In the genomic region with DNA sequence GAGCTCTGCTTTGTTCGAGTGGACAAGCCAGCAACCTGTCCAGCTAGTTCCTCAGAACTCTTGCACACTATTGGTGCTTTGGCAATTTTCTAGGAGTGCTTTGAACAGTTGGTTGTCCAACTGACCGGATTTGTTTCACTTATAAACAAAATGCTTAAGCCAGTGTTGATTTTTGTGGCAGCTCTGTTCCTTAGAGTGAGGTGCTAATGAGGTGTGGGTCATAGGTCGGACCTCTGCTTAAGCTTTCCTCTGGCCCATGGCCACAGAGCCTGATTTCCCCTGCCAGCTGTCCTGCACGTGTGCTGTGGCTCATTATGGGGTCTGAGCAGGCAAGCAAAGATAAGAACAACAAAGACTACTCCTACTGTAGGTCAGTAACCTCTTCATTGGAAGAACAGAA, we compare ENCODE assay signal across 13 mouse cellular contexts.
DNase-seq lines count a peak whose midpoint lies in the region; ATAC-seq and TF ChIP-seq lines count a peak whose summit lies in the region.
"Had no signal": no experiment of that assay in that cellular context is flagged by ENCODE, and none has a peak within 500 bp of the region (broad histone marks: within the 10 kb centered on the region; RNA-seq: fewer than 3 reads in every experiment).

No protein-coding gene starts in this region.

- DNase-seq in hindbrain, postnatal 0 days (ENCODE audit: low spot score), result peak; percentile 40
- no peak for DNase-seq in hindbrain, embryonic 14.5 days (ENCODE audit: low spot score)
- DNase-seq in brain, embryonic 14.5 days (ENCODE audit: low read depth), result peak; percentile 69
- DNase-seq in embryo, embryonic 11 days, result peak; percentile 50
- DNase-seq in ovary, postnatal 14 days (ENCODE audit: low spot score), result no peak
- DNase-seq in cerebellum, postnatal 36 days, result no peak
- no peak for DNase-seq in gastrocnemius, adult 18-20 months (ENCODE audit: low spot score)
- DNase-seq: adrenal gland, adult 2 months; liver, postnatal 0 days; spleen, adult 18-20 months; thymus, adult 18-20 months had no signal

- no peak for TF ChIP-seq POLR2A in brain, embryonic 14.5 days (IDR thresholded peaks at IDR 0.05; ENCODE audit: borderline replicate concordance, extremely low read depth, insufficient read depth, insufficient read length, poor library complexity, severe bottlenecking)

- WGBS in hindbrain, postnatal 0 days, result 30% methylated on average over 4 of the region's 4 CpGs
- WGBS in hindbrain, embryonic 14.5 days, result 22% methylated on average over 4 of the region's 4 CpGs
- 11% methylated on average over 4 of the region's 4 CpGs for WGBS in limb, embryonic 13.5 days

- H3K9me3 ChIP-seq in hindbrain, postnatal 0 days (ENCODE audit: low read length), result no peaks in the 10 kb centered on the region
- H3K9me3 ChIP-seq in hindbrain, embryonic 14.5 days (ENCODE audit: control insufficient read depth, low read length), result no peaks in the 10 kb centered on the region
- H3K9me3 ChIP-seq in limb, embryonic 13.5 days, result no peaks in the 10 kb centered on the region

- H3K27me3 ChIP-seq in hindbrain, postnatal 0 days (ENCODE audit: insufficient read depth, low read length), result no peaks in the 10 kb centered on the region
- H3K27me3 ChIP-seq in hindbrain, embryonic 14.5 days (ENCODE audit: control insufficient read depth, insufficient read depth, low read length), result no peaks in the 10 kb centered on the region
- no peaks in the 10 kb centered on the region for H3K27me3 ChIP-seq in limb, embryonic 13.5 days
- H3K27me3 ChIP-seq: Patski had no signal

- peaks cover 12% of the 10 kb centered on the region for H3K4me1 ChIP-seq in hindbrain, postnatal 0 days (ENCODE audit: insufficient read depth, low read length)
- peaks cover 36% of the 10 kb centered on the region for H3K4me1 ChIP-seq in hindbrain, embryonic 14.5 days (replicated peaks; ENCODE audit: control insufficient read depth, insufficient read depth, low read length)
- H3K4me1 ChIP-seq in limb, embryonic 13.5 days, result peaks cover 67% of the 10 kb centered on the region

- ATAC-seq in hindbrain, postnatal 0 days, result no peak
- no peak for ATAC-seq in hindbrain, embryonic 14.5 days (ENCODE audit: low FRiP score)
- ATAC-seq in limb, embryonic 13.5 days (ENCODE audit: low FRiP score, low read depth), result no peak
- ATAC-seq: liver, postnatal 0 days; Patski had no signal

- H3K36me3 ChIP-seq in hindbrain, postnatal 0 days (ENCODE audit: insufficient read depth, low read length), result no peaks in the 10 kb centered on the region
- no peaks in the 10 kb centered on the region for H3K36me3 ChIP-seq in hindbrain, embryonic 14.5 days (replicated peaks; ENCODE audit: control insufficient read depth, insufficient read depth)
- H3K36me3 ChIP-seq in limb, embryonic 13.5 days, result no peaks in the 10 kb centered on the region

- H3K4me3 ChIP-seq in hindbrain, postnatal 0 days (ENCODE audit: low read length), result no peak overlapping the region
- no peak overlapping the region for H3K4me3 ChIP-seq in hindbrain, embryonic 14.5 days (replicated peaks; ENCODE audit: low read length)
- H3K4me3 ChIP-seq in limb, embryonic 13.5 days, result no peak overlapping the region

- H3K9ac ChIP-seq in hindbrain, postnatal 0 days (replicated peaks; ENCODE audit: low read length), result no peak overlapping the region
- no peak overlapping the region for H3K9ac ChIP-seq in hindbrain, embryonic 14.5 days
- H3K9ac ChIP-seq in limb, embryonic 13.5 days, result 0 out of 2 replicates have a peak overlapping the region, but pooled peaks have one; percentile 15
- H3K9ac ChIP-seq: liver, postnatal 0 days had no signal

- TF ChIP-seq CTCF in hindbrain, postnatal 0 days (IDR thresholded peaks at IDR 0.05; ENCODE audit: low read depth), result no peak
- TF ChIP-seq CTCF in brain, embryonic 14.5 days (IDR thresholded peaks at IDR 0.05; ENCODE audit: borderline replicate concordance, extremely low read depth, insufficient read depth, insufficient read length), result no peak

- H3K27ac ChIP-seq in hindbrain, postnatal 0 days, result no peak overlapping the region
- H3K27ac ChIP-seq in hindbrain, embryonic 14.5 days, result no peak overlapping the region
- H3K27ac ChIP-seq in limb, embryonic 13.5 days, result no peak overlapping the region

- no peak overlapping the region for H3K4me2 ChIP-seq in hindbrain, postnatal 0 days (ENCODE audit: low read depth, low read length)
- no peak overlapping the region for H3K4me2 ChIP-seq in hindbrain, embryonic 14.5 days (replicated peaks)
- H3K4me2 ChIP-seq in limb, embryonic 13.5 days (replicated peaks), result no peak overlapping the region

Comparison
In these comparisons a context has a peak if more than half of its experiments do, and no peak if none do; other contexts are left out.
1. DNase-seq: peak in hindbrain, postnatal 0 days (single experiment), brain, embryonic 14.5 days (single experiment) and embryo, embryonic 11 days (single experiment); none in hindbrain, embryonic 14.5 days (single experiment), ovary, postnatal 14 days (single experiment), cerebellum, postnatal 36 days (0 of 2) and gastrocnemius, adult 18-20 months (single experiment).